Mouse (Mus musculus) neural tube, embryonic 15.5 days (tissue): ENCODE data around the gene Sec24d. TPM values are rescaled to one million over a fixed set of nuclear protein-coding genes. Genes with fewer than 3 reads are reported as not detected.

Experiments
- ATAC-seq: fragments of 200-750 bp; cut with Nextera tagmentation; 2 replicates; pipeline ENCODE4 v1.8.0; 2017; ENCODE audit warnings: mild to moderate bottlenecking, moderate TSS enrichment, moderate library complexity; ENCODE audit not compliant: low FRiP score
- H3K27ac ChIP-seq: fragments of 300-500 bp; sonication (generic); replicated peaks from 2 replicates; pipeline ENCODE4 v1.5.1; 2015; ENCODE audit warnings: mild to moderate bottlenecking, inconsistent platforms
- H3K27me3 ChIP-seq: fragments of 300-500 bp; sonication (generic); replicated peaks from 2 replicates; pipeline ENCODE4 v1.6.1; 2015; ENCODE audit warnings: inconsistent platforms
- H3K36me3 ChIP-seq: fragments of 300-500 bp; sonication (generic); 2 replicates; pipeline ENCODE4 v1.6.1; 2015; ENCODE audit warnings: inconsistent platforms
- H3K4me1 ChIP-seq: fragments of 300-500 bp; sonication (generic); 2 replicates; pipeline ENCODE4 v1.6.1; 2015; ENCODE audit warnings: inconsistent platforms
- H3K4me2 ChIP-seq: fragments of 300-500 bp; sonication (generic); 2 replicates; pipeline ENCODE4 v1.6.1; 2015; ENCODE audit warnings: inconsistent platforms, mild to moderate bottlenecking, moderate library complexity
- H3K4me3 ChIP-seq: fragments of 300-500 bp; sonication (generic); replicated peaks from 2 replicates; pipeline ENCODE4 v1.5.1; 2015; ENCODE audit warnings: mild to moderate bottlenecking, inconsistent platforms
- H3K9ac ChIP-seq: fragments of 300-500 bp; sonication (generic); replicated peaks from 2 replicates; pipeline ENCODE4 v1.6.1; 2015; ENCODE audit warnings: mild to moderate bottlenecking, inconsistent platforms
- H3K9me3 ChIP-seq: fragments of 300-500 bp; sonication (generic); replicated peaks from 2 replicates; pipeline ENCODE4 v1.6.1; 2016; ENCODE audit warnings: inconsistent platforms
- WGBS: fragments of 180-500 bp; shearing (Covaris S2); methylation state at CpG from one replicate; pipeline ENCODE4 v1.1.7; 2015; ENCODE audit warnings: mixed read lengths; 5-methylcytosine and 5-hydroxymethylcytosine counted together
- polyA plus RNA-seq: library from polyadenylated mRNA; unstranded; fragments of >200 nt; fragmentation: Nextera tagmentation; extraction: Ambion mirVana; gene quantifications from 2 replicates; pipeline ENCODE4 v1.2.1, GENCODE M21; 2015

The Sec24d gene
- polyA plus RNA-seq, result 18.3 and 27.0 TPM in 2 replicates

DNA sequence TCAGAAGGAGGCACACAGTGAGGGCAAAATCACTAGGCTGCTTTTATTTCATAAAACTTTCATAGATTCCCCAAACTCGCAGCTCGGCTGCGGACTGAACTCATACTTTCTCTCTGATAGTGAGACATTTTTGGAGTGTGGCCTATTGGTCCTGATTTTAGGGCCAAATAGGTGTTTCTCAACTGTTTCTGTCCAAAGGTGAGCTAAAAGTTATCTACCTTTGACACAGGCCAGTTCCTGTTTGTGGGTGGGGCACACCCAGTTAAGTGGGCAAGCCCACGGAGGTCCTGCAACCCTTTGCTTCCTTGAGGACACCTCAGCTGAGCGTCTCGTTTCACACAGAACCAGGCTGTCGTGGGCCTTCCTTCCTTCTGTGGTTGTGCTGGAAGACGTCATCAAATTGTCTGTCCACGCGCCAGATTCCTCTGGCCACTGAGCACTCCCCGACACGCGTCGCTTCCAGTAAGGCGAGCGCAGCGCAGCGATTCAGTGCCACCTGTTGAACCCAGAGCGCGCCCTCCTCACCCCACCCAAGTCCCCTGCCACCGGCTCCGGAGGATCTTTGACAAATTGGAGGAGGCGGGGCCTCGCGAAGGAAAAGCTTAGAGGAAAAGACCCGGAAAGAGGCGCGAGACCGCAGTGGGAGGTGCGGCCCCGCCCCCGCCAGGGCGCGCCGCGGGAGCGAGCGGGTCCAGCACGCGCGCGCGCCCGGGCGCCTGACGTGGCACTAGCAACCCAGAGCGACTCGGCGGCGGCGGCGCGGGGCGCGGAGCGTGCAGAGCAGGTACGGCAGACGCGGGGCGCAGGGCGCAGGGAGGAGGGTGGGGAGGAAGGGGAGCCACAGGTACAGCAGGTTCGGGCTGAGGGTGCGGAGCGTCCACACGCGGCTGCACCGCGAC lies at the start of gene Sec24d:
TSS of gene Sec24d (plus strand) at position 703 of the 899 bp plus-strand sequence.
- peak within 1 kb of the TSS; percentile 63 for H3K27ac ChIP-seq

DNA sequence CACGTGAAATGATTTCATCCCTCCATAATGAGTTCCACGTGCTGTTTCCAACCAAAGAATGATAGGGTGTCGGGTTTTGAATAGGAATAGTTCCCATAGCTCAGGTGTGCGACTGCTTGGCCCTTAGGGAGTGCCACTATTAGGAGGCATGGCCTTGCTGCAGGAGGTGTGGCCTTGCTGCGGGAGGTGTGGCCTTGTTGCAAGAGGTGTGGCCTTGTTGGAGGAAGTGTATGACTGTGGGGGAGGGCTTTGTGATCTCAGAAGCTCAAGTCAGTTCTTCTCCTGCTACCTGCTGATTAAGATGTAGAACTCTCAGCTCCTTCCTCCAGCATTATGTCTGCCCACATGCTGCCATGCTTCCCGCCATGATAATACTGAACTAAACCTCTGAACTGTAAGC lies 48.6 kb upstream of the Sec24d start:
- Histone ChIP-seq H3K9me3 (no peaks in the 10 kb centered on the region), H3K4me2 (no peak overlapping the region), H3K9ac (no peak overlapping the region), H3K4me3 (no peak overlapping the region), H3K27ac (no peak overlapping the region), H3K36me3 (no peaks in the 10 kb centered on the region), H3K27me3 (no peaks in the 10 kb centered on the region), H3K4me1 (no peaks in the 10 kb centered on the region)
- WGBS, result 63% methylated on average over 6 of the region's 6 CpGs
- no peak for ATAC-seq

More for the DNA sequence above, at the start of gene Sec24d:
- H3K9ac ChIP-seq, result peak within 1 kb of the TSS; percentile 62
- H3K36me3 ChIP-seq, result no peaks in the 10 kb centered on the region
- peak within 1 kb of the TSS; percentile 76 for H3K4me3 ChIP-seq
- H3K4me1 ChIP-seq, result peaks cover 11% of the 10 kb centered on the region
- ATAC-seq, result peak; percentile 94
- WGBS, result 3% methylated on average over 66 of the region's 68 CpGs
- 0 out of 2 replicates have a peak, but pooled peaks cover 5% of the 10 kb centered on the region for H3K27me3 ChIP-seq
- H3K9me3 ChIP-seq, result no peaks in the 10 kb centered on the region
- peak within 1 kb of the TSS; percentile 97 for H3K4me2 ChIP-seq

DNA sequence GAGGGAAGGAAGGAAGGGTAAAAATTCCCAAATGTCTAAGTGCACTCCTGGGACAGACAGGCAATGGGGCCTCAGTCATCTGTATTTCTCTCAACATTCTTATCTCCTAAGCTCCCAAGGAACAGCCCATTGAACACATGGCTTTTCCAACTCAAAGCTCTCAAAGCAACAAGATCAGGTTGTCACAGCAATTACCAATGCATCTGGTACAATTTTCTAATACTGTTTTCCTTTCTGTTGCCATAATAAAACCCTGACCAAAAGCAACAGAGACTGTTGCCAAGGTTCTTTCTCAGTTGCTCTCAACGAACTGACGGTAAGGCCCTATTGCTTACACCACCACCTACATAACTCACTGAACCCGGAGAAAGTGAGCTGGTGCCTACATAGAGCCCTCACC lies 40.0 kb upstream of the Sec24d start:
- Histone ChIP-seq H3K9me3 (no peaks in the 10 kb centered on the region), H3K27ac (no peak overlapping the region), H3K4me1 (no peaks in the 10 kb centered on the region), H3K9ac (no peak overlapping the region), H3K27me3 (no peaks in the 10 kb centered on the region), H3K4me3 (no peak overlapping the region), H3K36me3 (no peaks in the 10 kb centered on the region), H3K4me2 (no peak overlapping the region)
- 90% methylated on average over 3 of the region's 3 CpGs for WGBS
- no peak for ATAC-seq

DNA sequence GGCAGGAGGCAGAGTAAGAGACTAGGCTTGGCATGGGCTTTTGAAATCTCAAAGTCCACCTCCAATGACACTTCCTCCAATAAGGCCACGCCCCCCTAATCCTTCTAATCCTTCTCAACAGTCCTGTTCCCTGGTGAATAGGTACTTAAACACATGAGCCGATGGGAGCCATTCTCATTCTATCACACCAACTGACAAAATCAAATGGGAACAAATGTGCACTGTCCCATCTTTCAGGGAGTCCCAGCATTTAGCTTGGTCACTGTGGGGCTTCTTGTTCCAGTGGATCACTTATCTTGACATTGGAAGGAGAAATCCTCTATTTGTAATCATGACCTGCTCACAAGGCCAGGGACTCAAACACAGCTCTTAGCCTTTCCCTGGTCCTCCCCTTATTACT lies 35.6 kb upstream of the Sec24d start:
- WGBS, result 90% methylated on average over 2 of the region's 2 CpGs
- Histone ChIP-seq H3K4me1 (peaks cover 8% of the 10 kb centered on the region), H3K9me3 (no peaks in the 10 kb centered on the region), H3K27ac (no peak overlapping the region), H3K27me3 (0 out of 2 replicates have a peak, but pooled peaks cover 4% of the 10 kb centered on the region), H3K4me2 (no peak overlapping the region), H3K4me3 (no peak overlapping the region), H3K36me3 (no peaks in the 10 kb centered on the region), H3K9ac (no peak overlapping the region)
- no peak for ATAC-seq

DNA sequence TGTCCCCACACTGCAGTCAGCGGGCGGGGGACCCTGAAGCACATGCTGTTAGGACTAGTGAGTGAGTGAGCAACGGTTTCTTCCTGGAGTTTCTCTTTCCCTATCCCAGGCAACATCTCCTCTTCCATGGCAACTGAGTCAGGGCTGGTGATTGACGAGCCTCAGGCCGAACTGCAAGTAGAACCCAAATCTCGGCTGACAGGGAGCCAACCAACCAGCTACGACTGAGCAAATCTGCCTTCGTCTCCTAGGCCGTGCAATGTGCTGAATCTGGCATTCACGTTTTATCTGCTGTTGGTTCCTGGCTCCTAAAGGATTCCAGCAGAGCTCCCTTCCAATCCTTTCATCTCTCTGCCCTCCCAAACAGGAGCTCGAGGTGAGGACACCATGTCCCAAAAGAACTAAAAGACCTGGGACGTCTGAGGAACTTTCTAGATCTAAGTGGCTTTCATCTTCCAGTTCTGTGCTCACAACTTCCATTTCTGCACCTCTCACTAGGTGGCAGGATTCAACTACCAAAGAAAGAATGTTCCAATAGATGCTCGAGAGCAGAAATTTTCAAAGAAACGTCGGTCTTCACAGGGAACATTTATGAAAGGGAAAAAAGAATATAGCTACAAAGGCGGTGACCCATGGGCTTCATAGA lies 32.9 kb upstream of the Sec24d start:
- peak; percentile 62; the same call in 1 of the 2 replicates for ATAC-seq

DNA sequence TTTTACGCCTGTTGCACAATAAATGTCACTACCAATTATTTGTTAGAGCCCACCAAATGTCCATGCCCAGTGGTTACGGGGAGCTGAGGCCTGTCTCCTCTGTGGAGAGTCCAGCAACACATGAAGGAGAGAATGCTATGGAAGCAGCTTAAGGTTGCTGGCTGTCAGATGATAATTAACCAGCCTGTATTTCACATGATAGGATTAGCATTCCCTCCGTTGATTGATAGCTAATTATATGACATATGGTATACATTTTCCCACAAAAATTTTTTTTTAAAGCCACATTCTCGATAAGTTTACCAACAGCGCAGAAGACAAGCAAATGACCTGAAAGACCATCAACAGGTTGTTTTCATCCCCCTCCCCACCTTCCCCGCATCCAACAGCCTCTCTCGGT lies 31.8 kb upstream of the Sec24d start:
- H3K4me2 ChIP-seq, result peak overlapping the region; percentile 97
- no peak for ATAC-seq
- no peak overlapping the region for H3K27ac ChIP-seq
- 0 out of 2 replicates have a peak, but pooled peaks cover 4% of the 10 kb centered on the region for H3K27me3 ChIP-seq
- H3K4me1 ChIP-seq, result peaks cover 8% of the 10 kb centered on the region
- no peaks in the 10 kb centered on the region for H3K36me3 ChIP-seq
- peak overlapping the region; percentile 53; the same call in 1 of the 2 replicates for H3K9ac ChIP-seq
- WGBS, result 23% methylated on average over 7 of the region's 7 CpGs
- H3K9me3 ChIP-seq, result no peaks in the 10 kb centered on the region
- H3K4me3 ChIP-seq, result peak overlapping the region; percentile 55

More for the DNA sequence above, 32.9 kb upstream of the Sec24d start:
- H3K36me3 ChIP-seq, result no peaks in the 10 kb centered on the region
- no peak overlapping the region for H3K4me2 ChIP-seq
- no peaks in the 10 kb centered on the region for H3K9me3 ChIP-seq
- WGBS, result 44% methylated on average over 16 of the region's 16 CpGs
- H3K27ac ChIP-seq, result 0 out of 2 replicates have a peak overlapping the region, but pooled peaks have one; percentile 5
- H3K4me3 ChIP-seq, result no peak overlapping the region
- 0 out of 2 replicates have a peak, but pooled peaks cover 4% of the 10 kb centered on the region for H3K27me3 ChIP-seq
- peaks cover 8% of the 10 kb centered on the region for H3K4me1 ChIP-seq
- H3K9ac ChIP-seq, result no peak overlapping the region

DNA sequence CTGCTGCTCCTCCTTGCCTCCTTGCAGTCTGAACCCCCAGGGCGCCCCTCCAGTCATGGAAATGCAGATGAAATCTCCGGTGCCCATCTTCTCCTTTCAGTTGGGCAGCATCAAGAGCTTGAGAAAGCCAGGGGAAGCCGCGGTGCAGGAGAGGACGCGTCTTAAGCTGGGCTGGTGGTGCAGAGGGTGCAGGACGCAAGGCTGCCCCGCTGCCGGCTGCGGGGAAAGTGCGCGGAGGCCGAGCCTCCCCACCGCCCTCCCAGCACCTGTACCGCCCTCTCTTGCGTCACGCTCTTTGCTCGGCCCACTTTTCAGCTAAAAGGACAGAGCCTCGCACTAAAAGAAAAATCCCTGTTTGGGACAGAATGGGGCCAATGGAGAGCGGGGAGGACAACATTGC lies 31.3 kb upstream of the Sec24d start, which contains the start of gene Synpo2:
TSS of gene Synpo2 (minus strand) at position 229 of the 400 bp plus-strand sequence.
- ATAC-seq, result peak; percentile 82
- no peaks in the 10 kb centered on the region for H3K36me3 ChIP-seq
- no peak within 1 kb of the TSS for H3K27ac ChIP-seq
- H3K9ac ChIP-seq, result peak within 1 kb of the TSS; percentile 53
- peak within 1 kb of the TSS; percentile 55 for H3K4me3 ChIP-seq
- no peaks in the 10 kb centered on the region for H3K9me3 ChIP-seq
- H3K4me1 ChIP-seq, result peaks cover 8% of the 10 kb centered on the region
- peak within 1 kb of the TSS; percentile 97 for H3K4me2 ChIP-seq
- H3K27me3 ChIP-seq, result 0 out of 2 replicates have a peak, but pooled peaks cover 4% of the 10 kb centered on the region
- under 1% methylated on average over 20 of the region's 20 CpGs for WGBS

DNA sequence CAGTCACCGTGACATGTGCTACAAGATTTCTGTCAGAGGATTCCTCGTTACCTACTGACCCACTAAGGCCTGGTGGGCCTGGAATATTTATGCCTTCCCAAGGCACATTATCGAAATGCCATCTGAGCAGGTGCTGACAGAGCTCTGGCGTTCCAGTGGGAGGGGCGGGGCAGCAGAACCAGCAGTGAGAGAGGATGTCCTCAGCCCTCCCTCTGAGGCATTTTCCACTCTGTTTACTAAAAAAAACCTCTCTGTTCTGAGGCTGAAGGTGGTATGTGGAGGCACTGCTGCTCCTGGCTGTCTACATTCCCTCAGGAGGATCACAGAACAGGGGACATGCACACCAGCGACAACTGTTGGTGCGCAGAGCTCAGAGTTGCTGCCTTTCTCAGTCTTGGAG lies 30.2 kb upstream of the Sec24d start:
- no peak overlapping the region for H3K9ac ChIP-seq
- no peak overlapping the region for H3K4me3 ChIP-seq
- H3K27ac ChIP-seq, result no peak overlapping the region
- no peak overlapping the region for H3K4me2 ChIP-seq
- peaks cover 8% of the 10 kb centered on the region for H3K4me1 ChIP-seq
- 39% methylated on average over 7 of the region's 7 CpGs for WGBS
- no peak for ATAC-seq
- 0 out of 2 replicates have a peak, but pooled peaks cover 4% of the 10 kb centered on the region for H3K27me3 ChIP-seq
- H3K9me3 ChIP-seq, result no peaks in the 10 kb centered on the region
- H3K36me3 ChIP-seq, result no peaks in the 10 kb centered on the region

DNA sequence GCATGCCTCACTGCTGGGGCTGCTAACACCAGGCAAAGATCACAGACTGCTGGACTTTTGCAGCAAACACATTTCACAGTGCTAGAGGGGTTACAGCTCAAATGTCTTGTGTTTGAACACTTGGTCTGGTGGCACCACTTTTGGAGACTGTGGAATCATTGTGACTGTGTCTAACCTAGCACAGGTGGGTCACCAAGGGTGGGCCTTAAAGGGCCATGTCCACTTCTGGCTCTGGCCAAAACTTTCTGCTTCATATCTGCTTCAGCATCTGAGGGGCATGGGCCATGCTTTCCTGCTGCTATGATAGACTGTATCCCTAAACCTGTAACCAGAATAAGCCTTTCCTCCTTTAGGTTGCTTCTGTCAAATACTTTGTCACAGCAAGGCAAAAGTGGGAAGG lies 29.8 kb upstream of the Sec24d start:
- no peak overlapping the region for H3K27ac ChIP-seq
- H3K4me3 ChIP-seq, result no peak overlapping the region
- ATAC-seq, result no peak
- H3K36me3 ChIP-seq, result no peaks in the 10 kb centered on the region
- H3K27me3 ChIP-seq, result 0 out of 2 replicates have a peak, but pooled peaks cover 4% of the 10 kb centered on the region
- no peak overlapping the region for H3K9ac ChIP-seq
- no peak overlapping the region for H3K4me2 ChIP-seq
- H3K9me3 ChIP-seq, result no peaks in the 10 kb centered on the region
- peaks cover 8% of the 10 kb centered on the region for H3K4me1 ChIP-seq

DNA sequence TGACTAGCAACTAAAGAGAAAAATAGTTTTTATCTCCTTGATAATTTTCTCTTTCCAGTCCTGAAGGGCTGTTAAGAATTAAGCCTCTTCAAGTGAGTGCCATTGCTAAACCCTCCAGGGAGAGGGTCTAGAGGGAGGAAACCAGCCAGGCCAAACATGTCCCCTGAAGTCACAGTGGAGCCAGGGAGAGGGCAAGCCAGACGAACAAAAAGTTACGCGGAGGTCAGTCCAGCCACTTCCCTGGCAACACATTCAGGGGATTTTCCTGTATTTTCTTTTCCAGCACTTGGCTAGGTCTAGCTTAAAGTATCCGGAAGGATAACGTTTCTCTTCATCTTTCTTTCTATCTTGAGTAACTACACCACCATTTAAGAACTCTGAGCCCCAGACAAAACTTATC lies 22.9 kb upstream of the Sec24d start:
- no peak overlapping the region for H3K4me2 ChIP-seq
- no peaks in the 10 kb centered on the region for H3K9me3 ChIP-seq
- no peak overlapping the region for H3K9ac ChIP-seq
- no peak for ATAC-seq
- no peaks in the 10 kb centered on the region for H3K36me3 ChIP-seq
- no peaks in the 10 kb centered on the region for H3K27me3 ChIP-seq
- H3K27ac ChIP-seq, result no peak overlapping the region
- H3K4me3 ChIP-seq, result no peak overlapping the region
- WGBS, result 71% methylated on average over 5 of the region's 5 CpGs
- H3K4me1 ChIP-seq, result no peaks in the 10 kb centered on the region

DNA sequence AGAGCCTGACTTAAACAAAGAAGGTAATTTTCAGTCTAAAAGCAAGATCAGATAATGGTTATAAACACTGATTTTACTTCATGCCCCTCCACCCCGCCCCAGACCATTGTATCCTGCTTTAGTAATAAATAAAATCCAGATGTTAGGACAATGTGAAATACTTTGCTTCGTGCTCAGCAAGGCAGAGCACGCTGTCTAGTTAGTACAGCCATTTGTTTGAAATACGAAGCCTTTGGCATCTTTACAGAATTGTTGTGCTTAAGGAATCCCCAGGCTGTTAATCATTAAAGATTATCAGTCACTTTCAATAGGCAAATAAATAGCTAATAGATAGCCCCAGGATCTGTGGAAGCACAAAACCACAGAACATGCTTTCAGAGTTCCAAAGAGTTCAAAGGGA lies 21.6 kb upstream of the Sec24d start:
- Histone ChIP-seq H3K4me2 (no peak overlapping the region), H3K9ac (no peak overlapping the region), H3K36me3 (no peaks in the 10 kb centered on the region), H3K27ac (no peak overlapping the region), H3K27me3 (no peaks in the 10 kb centered on the region), H3K9me3 (no peaks in the 10 kb centered on the region), H3K4me3 (no peak overlapping the region), H3K4me1 (no peaks in the 10 kb centered on the region)
- 35% methylated on average over 4 of the region's 4 CpGs for WGBS
- no peak for ATAC-seq
